Mouse (Mus musculus): ENCODE results near the gene Lemd1. TPM values are rescaled to one million over a fixed set of nuclear protein-coding genes. Genes with fewer than 3 reads are reported as not detected.

The Lemd1 gene
- polyA plus RNA-seq, 1 experiment from 2014 or later: not detected

DNA sequence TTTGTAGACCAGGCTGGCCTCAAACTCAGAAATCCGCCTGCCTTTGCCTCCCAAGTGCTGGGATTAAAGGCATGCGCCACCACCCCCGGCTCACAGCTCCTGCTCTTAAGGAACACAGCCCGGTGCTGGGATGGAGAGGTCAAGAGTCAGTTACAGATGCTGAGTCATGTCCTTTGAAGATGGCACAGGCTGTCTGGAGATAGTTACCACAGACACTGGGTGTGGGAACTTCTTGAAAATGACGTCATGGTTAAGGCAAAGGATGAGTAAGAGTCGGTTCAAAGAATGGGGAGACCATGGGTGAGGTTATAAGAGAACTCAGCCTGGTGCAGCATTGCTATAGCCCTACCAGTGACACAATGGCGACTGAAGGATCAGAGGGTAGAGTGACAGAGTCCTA, 73.3 kb downstream of the Lemd1 start:
- H3K27me3 ChIP-seq (replicated peaks; ENCODE audit: insufficient read depth, low read length): no peaks in the 10 kb centered on the region
- peaks cover 7% of the 10 kb centered on the region; the same call in 1 of the 2 replicates for H3K4me1 ChIP-seq (ENCODE audit: insufficient read depth, low read depth, low read length)
- TF ChIP-seq CTCF (IDR thresholded peaks at IDR 0.05) (no peak), EP300 (IDR thresholded peaks at IDR 0.05) (peak; percentile 26; the same call in 1 of the 2 replicates)
- no peak overlapping the region for H3K4me3 ChIP-seq (ENCODE audit: low read depth, low read length)
- no peak overlapping the region for H3K27ac ChIP-seq (ENCODE audit: low read length)
- H3K36me3 ChIP-seq (ENCODE audit: insufficient read depth, low read length): no peaks in the 10 kb centered on the region
- H3K9me3 ChIP-seq (ENCODE audit: low read length): no peaks in the 10 kb centered on the region
- 57% methylated on average over 7 of the region's 7 CpGs for WGBS
- DNase-seq (ENCODE audit: low spot score): peak; percentile 26
- no peak overlapping the region for H3K4me2 ChIP-seq (replicated peaks; ENCODE audit: low read depth, low read length)
- no peak overlapping the region for H3K9ac ChIP-seq (replicated peaks; ENCODE audit: low read depth)
- ATAC-seq: no peak

DNA sequence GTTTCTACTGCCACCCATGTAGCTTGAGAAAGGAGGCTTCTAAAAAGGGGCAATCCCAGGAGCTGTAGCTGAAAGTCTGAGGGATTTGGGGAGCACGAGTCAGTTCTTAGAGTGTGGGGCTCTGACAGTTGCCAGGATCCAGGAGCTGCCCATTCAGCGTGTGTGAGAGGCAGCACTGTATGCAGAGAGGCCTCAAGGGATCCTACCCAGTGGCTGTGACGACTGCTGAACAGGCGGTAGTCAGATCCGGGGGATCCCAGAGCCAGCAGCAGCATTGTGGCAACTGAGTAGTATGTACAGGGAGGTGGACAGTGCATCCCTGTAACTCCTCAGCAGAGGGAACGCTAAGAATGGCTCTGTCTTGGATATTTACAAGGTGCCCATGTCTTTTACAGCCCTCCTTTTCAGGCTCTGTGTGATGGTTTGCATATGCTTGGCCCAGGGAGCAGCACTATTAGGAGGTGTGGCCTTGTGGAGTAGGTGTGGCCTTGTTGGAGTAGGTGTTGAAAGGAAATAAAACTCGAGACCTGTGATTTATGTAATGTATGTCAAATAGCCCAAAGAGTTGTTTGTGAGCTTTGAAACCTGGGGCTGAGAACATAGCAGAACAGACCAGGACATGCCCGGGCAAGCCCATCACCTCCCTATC, 74.1 kb downstream of the Lemd1 start:
- Histone ChIP-seq H3K4me2 (replicated peaks; ENCODE audit: low read depth, low read length) (no peak overlapping the region), H3K36me3 (ENCODE audit: insufficient read depth, low read length) (no peaks in the 10 kb centered on the region), H3K9me3 (ENCODE audit: low read length) (no peaks in the 10 kb centered on the region), H3K27me3 (replicated peaks; ENCODE audit: insufficient read depth, low read length) (no peaks in the 10 kb centered on the region), H3K9ac (replicated peaks; ENCODE audit: low read depth) (no peak overlapping the region), H3K27ac (ENCODE audit: low read length) (no peak overlapping the region; the same call in 1 of the 2 replicates), H3K4me3 (ENCODE audit: low read depth, low read length) (no peak overlapping the region), H3K4me1 (ENCODE audit: insufficient read depth, low read depth, low read length) (peaks cover 7% of the 10 kb centered on the region; the same call in 1 of the 2 replicates)
- ATAC-seq (peak; percentile 32; the same call in 1 of the 2 replicates), DNase-seq (ENCODE audit: low spot score) (peak; percentile 47)
- 60% methylated on average over 8 of the region's 8 CpGs for WGBS
- TF ChIP-seq CTCF (IDR thresholded peaks at IDR 0.05) (no peak), EP300 (IDR thresholded peaks at IDR 0.05) (no peak)

DNA sequence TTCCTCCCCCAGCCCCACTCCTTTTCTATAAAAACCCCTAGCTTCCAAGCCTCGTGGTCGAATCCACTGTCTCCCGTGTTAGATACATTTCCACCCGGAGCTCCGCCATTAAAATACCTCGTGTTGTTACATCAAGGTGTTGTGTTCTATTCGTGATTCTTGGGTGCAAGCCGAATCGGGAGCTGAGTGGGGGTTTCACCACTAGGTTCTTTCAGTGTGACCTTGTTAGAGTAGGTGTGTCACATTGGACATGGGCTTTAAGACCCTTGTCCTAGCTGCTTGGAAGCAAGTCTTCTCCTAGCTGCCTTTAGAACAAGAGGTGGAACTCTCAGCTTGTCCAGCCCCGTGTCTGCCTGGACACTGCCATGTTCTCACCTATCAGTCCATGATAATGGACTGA, 74.7 kb downstream of the Lemd1 start:
- TF ChIP-seq CTCF (IDR thresholded peaks at IDR 0.05) (no peak), EP300 (IDR thresholded peaks at IDR 0.05) (no peak)
- H3K4me3 ChIP-seq (ENCODE audit: low read depth, low read length): no peak overlapping the region
- peak overlapping the region; percentile 85 for H3K27ac ChIP-seq (ENCODE audit: low read length)
- ATAC-seq (no peak), DNase-seq (ENCODE audit: low spot score) (no peak)
- no peak overlapping the region for H3K9ac ChIP-seq (replicated peaks; ENCODE audit: low read depth)
- H3K36me3 ChIP-seq (ENCODE audit: insufficient read depth, low read length): no peaks in the 10 kb centered on the region
- H3K27me3 ChIP-seq (replicated peaks; ENCODE audit: insufficient read depth, low read length): no peaks in the 10 kb centered on the region
- peaks cover 7% of the 10 kb centered on the region; the same call in 1 of the 2 replicates for H3K4me1 ChIP-seq (ENCODE audit: insufficient read depth, low read depth, low read length)
- WGBS: 84% methylated on average over 10 of the region's 10 CpGs
- no peak overlapping the region for H3K4me2 ChIP-seq (replicated peaks; ENCODE audit: low read depth, low read length)
- H3K9me3 ChIP-seq (ENCODE audit: low read length): no peaks in the 10 kb centered on the region

DNA sequence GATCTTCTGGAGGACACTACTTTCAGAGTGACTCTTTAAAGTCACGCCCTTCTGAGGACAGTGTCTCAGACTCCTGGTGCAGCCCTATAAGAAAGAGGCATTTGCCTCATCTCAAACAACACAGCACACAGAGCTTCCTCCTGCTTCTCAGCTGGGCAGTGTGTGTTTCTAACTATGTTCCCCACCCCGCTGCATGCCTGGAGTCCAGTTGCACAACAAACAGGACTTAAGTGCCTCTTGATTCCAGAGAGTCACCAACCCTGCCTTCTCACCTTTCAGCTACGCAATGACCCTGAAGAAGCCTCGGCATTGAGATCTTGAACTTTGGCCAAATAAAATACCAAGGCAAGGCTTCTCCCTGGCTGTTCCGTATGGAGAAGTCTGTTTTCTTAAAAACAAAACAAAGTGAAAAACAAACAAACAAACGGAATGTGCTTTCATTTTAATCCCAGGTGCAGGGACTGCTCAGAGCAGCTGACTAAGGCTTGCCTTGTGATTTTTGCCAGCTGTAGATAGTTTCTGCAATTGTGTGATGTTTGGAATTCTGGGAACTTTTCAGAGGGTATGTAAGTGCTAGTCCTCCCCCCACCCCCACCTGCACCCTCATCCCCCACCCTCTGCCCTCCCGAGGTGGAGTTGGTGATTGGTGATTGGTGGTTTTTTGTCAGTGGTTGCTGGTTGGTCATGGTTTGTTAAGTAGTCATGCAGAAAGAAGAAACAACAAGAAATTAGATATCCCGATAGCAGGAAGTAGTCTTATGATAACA, 75.7 kb downstream of the Lemd1 start:
- Histone ChIP-seq H3K36me3 (ENCODE audit: insufficient read depth, low read length) (no peaks in the 10 kb centered on the region), H3K4me3 (ENCODE audit: low read depth, low read length) (no peak overlapping the region), H3K4me2 (replicated peaks; ENCODE audit: low read depth, low read length) (no peak overlapping the region), H3K4me1 (ENCODE audit: insufficient read depth, low read depth, low read length) (peaks cover 7% of the 10 kb centered on the region; the same call in 1 of the 2 replicates), H3K9me3 (ENCODE audit: low read length) (no peaks in the 10 kb centered on the region), H3K9ac (replicated peaks; ENCODE audit: low read depth) (no peak overlapping the region), H3K27me3 (replicated peaks; ENCODE audit: insufficient read depth, low read length) (no peaks in the 10 kb centered on the region), H3K27ac (ENCODE audit: low read length) (peak overlapping the region; percentile 85)
- ATAC-seq (peak; percentile 93), DNase-seq (ENCODE audit: low spot score) (peak; percentile 93)
- WGBS: 23% methylated on average over 8 of the region's 8 CpGs
- no peak for TF ChIP-seq CTCF (IDR thresholded peaks at IDR 0.05)
- peak; percentile 96 for TF ChIP-seq EP300 (IDR thresholded peaks at IDR 0.05)

DNA sequence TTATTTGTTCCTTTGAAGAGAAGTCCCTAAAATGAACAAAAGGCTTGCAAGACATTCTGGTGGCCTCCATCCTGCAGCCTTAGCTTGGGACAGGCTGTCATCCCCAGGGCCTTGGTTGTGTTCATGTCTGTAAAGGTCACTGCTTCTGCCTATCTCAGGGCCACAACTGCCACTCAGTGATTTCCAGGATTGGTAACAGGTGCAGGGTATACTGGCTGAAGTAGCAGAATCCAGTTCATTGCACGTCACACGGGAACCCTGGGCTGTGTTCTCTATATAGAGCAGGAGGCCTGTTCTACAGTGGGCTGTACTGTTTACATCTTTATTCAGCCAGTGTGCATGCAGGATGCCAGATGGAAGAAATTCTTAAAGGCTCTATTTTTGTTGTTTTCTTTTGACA, 76.7 kb downstream of the Lemd1 start:
- TF ChIP-seq CTCF (IDR thresholded peaks at IDR 0.05) (no peak), EP300 (IDR thresholded peaks at IDR 0.05) (no peak)
- DNase-seq (ENCODE audit: low spot score) (no peak), ATAC-seq (no peak)
- H3K36me3 ChIP-seq (ENCODE audit: insufficient read depth, low read length): no peaks in the 10 kb centered on the region
- peaks cover 7% of the 10 kb centered on the region; the same call in 1 of the 2 replicates for H3K4me1 ChIP-seq (ENCODE audit: insufficient read depth, low read depth, low read length)
- 59% methylated on average over 2 of the region's 2 CpGs for WGBS
- H3K9me3 ChIP-seq (ENCODE audit: low read length): no peaks in the 10 kb centered on the region
- H3K9ac ChIP-seq (replicated peaks; ENCODE audit: low read depth): no peak overlapping the region
- no peaks in the 10 kb centered on the region for H3K27me3 ChIP-seq (replicated peaks; ENCODE audit: insufficient read depth, low read length)
- H3K4me3 ChIP-seq (ENCODE audit: low read depth, low read length): no peak overlapping the region
- H3K27ac ChIP-seq (ENCODE audit: low read length): no peak overlapping the region
- no peak overlapping the region for H3K4me2 ChIP-seq (replicated peaks; ENCODE audit: low read depth, low read length)

DNA sequence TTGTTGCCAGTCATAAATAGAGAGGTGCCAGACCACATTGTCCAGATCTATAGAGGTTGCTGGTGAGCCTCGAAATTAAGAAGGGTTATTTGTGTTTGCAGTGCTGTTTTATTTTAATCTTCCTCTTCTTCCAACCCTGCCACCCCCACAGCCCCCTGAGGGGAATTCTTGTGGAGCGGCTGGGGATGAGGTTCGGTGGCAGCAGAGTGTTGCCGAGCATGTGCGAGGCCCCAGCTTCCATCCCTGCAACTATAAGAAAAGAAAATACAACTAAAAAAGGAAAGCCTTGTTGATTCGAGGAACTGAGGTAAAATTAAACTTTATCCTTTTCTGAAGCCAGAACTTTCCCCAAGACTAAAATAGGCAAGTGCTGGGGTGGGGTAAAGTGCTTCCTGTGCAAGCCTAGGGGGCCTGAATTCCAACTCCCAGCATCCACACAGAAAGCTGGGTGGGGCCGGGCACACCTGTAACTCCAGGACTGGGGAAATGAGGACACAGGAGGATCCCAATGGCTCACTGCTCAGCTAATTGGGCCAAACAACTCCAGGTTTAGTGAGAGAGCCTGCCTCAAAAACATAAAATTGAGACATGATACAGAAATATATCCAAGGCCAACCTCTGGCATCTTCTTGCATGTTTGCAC, 77.3 kb downstream of the Lemd1 start:
- Histone ChIP-seq H3K4me2 (replicated peaks; ENCODE audit: low read depth, low read length) (no peak overlapping the region), H3K27ac (ENCODE audit: low read length) (no peak overlapping the region)
- no peak for ATAC-seq

More for the DNA sequence above, 77.3 kb downstream of the Lemd1 start:
- TF ChIP-seq CTCF (IDR thresholded peaks at IDR 0.05) (no peak), EP300 (IDR thresholded peaks at IDR 0.05) (no peak)
- DNase-seq (ENCODE audit: low spot score): no peak
- H3K4me3 ChIP-seq (ENCODE audit: low read depth, low read length): no peak overlapping the region
- H3K9ac ChIP-seq (replicated peaks; ENCODE audit: low read depth): no peak overlapping the region
- WGBS: 68% methylated on average over 7 of the region's 7 CpGs
- peaks cover 7% of the 10 kb centered on the region; the same call in 1 of the 2 replicates for H3K4me1 ChIP-seq (ENCODE audit: insufficient read depth, low read depth, low read length)
- H3K27me3 ChIP-seq (replicated peaks; ENCODE audit: insufficient read depth, low read length): no peaks in the 10 kb centered on the region
- H3K36me3 ChIP-seq (ENCODE audit: insufficient read depth, low read length): no peaks in the 10 kb centered on the region
- H3K9me3 ChIP-seq (ENCODE audit: low read length): no peaks in the 10 kb centered on the region

Data from lung, postnatal 0 days (tissue).